Mouse (Mus musculus): ENCODE measurements at regions not wholly inside any gene's neighbourhood (a gene's known extent, or its start where the extent isn't known, plus 50 kb on each side); places are given as distances from the start of the nearest gene placed in this dataset.

DNA sequence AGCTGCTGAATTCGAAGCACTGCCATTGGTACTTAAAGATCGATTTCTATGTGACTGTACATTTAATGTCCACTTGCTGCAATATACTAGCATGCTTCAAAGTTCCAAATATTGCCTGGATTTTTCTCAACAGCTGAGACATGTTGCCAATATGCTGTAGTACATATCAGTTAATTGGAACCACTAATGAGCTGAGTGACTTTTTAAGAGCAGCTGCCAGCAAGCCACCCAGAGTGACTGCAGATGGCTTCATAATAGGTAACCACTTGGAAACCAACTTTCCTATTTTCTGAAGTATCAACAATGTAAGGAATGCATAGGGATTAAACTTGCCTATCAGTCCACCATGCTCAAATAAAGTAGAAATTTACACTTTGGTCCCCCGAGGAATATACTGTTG is 379.4 kb upstream of the Slitrk5 start:
- TF ChIP-seq MAFK (IDR thresholded peaks at IDR 0.05; ENCODE audit: insufficient read depth, low read depth, low read length): no peak
- no peak for TF ChIP-seq CHD2 (IDR thresholded peaks at IDR 0.05; ENCODE audit: low read depth, low read length)
- TF ChIP-seq ZNF384 (IDR thresholded peaks at IDR 0.05; ENCODE audit: low read depth, low read length): no peak

All from ES-E14 (cell line).